Mouse (Mus musculus): Measurements from ENCODE around the gene Olfr493.

The Olfr493 gene

DNA sequence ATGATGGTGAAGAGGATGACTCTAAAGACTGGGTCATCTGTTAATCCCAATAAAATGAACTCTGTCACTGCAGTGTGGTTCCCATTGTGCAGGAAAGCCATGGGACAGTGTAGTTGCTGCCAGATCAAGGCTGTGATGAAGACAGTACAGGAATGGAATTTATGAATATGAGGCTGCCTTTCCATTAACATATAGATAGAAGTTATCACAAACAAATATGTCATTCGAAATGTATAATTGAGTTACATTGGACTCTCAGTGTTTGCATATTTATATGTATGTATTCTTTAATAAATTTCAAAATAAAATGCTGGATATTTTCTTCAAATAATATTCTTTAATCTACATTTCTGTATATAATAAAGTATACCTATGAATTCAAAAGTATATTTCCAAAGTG lies at the start of gene Olfr493:
Olfr493 (minus strand) TSS at position 101 of the 400 bp plus-strand sequence.
- DNase-seq = no peak

DNA sequence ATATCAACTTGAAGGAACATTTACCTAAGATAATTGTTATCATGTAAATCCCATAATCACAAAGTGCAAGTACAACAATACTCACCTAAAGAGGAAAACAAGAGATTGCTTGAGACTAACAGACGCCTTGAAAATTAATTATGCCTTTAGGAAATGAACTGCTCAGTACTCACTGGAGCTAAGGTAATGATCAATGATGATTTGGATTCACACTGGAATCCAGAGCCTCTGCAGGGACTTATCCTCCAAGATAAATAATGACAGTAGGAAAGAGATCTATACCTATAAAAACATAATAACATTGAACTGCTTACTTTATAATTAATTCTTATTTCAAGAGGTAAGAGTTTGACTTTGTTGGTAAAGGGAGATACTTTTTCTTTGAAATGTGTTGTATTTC lies 46.1 kb upstream of the Olfr493 start, which contains the start of gene Olfr495:
Olfr495 (plus strand) TSS at position 301 of the 400 bp plus-strand sequence.
- DNase-seq = no peak

DNA sequence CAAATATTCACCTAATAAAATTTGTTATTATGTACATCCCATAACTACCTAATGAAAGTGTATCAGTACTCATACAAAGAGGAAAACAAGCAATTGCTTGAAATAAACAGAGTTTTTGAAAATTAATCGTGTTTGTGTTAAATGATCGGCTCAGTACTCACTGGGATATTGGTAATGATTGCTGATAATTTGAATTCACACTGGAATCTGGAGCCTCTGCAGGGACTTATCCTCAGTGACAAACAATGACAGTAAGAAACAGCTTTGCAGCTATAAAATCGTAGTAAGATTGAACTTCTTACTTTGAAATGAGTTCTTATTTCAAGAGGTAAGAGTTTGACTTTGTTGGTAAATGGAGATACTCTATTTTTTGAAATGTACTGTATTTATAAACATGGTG lies 18.3 kb upstream of the Olfr493 start, which contains the start of gene Olfr494:
Olfr494 (plus strand) TSS at position 301 of the 400 bp plus-strand sequence.
- no peak for DNase-seq

DNA sequence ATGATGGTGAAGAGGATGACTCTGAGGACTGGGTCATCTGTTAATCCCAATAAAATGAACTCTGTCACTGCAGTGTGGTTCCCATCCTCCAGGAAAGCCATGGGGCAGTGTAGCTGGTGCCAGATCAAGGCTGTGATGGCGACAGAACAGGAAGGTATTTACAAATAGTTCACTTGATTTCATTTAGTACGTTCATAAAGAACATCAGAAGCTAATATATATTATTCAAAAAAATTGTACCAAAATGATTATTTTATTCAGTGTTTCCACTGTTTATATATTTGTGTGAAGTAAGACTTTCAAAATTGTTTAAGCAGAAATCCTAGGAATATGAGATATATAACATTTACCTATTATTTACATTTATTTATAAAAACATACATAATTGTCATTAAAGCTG lies 23.2 kb downstream of the Olfr493 start, which contains the start of gene Olfr492:
Olfr492 (minus strand) TSS at position 101 of the 400 bp plus-strand sequence.
- no peak for DNase-seq

DNA sequence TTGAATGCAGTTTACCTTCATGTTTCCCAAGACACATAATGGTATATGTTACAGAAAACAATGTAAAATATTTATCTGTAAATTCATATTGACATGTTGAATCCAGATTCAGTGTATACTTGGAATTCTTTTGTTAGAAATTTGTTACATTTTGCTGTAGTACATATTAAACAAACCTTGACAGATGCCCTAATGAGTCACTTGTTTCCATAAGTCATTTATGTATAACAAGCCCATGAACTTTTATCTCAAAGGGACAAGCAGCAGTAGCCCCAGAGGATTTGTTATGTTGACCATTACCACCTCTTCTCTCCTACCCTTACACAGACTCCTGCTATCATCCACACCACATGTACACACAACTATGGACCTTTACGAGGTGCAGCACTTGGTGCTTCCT lies 33.6 kb downstream of the Olfr493 start, which contains the start of gene Olfr491:
Olfr491 (plus strand) TSS at position 301 of the 400 bp plus-strand sequence.
- no peak for DNase-seq
